Mouse (Mus musculus) 3134 (cell line): ENCODE measurements around the gene Phyhipl.
A peak's percentile ranks its signal among the peaks of the same experiment; 100 is the strongest.

Experiments used
- DNase-seq: peaks from one replicate; pipeline ENCODE4 v3.0.0-alpha.2; 2011; ENCODE audit warnings: low spot score; ENCODE audit not compliant: insufficient read length; ENCODE audit errors: extremely low read depth

Phyhipl gene

DNA sequence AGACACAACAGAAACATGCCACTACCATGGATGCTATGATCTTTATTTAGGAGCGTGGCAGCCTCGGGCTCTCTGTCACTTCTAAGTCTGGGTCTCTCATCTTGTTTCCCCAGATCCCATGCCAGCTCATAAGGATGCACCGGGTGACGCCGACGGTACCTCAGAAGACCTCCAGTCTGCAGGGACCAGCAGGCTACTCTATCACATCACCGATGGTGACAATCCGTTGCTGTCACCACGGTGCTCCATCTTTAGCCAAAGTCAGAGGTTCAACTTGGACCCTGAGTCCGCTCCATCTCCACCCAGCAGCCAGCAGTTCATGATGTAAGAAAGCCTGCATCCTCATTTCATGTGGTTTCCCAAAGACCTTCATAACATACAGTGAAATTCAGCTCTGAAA lies 121.2 kb downstream of the Phyhipl start:
- DNase-seq = no peak

DNA sequence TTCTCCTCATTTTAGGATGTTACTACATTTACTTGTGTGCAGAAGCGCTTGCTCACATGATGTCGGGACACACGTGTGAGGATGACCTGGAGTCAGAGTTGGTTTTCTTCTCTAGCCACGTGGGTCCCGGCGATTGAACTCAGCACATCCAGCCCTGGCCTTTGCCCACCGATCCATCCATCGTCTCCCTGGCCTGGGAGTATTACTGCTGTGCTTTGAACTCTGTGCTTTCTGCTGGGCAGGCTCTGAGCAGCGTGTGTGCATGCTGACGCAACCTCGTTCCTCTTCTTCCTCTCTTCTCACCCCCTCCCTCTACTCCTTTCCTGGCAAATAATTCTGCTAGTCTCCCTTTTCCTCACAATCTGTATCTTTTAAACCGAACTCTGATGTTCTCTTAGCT lies 121.8 kb downstream of the Phyhipl start:
- DNase-seq = no peak

DNA sequence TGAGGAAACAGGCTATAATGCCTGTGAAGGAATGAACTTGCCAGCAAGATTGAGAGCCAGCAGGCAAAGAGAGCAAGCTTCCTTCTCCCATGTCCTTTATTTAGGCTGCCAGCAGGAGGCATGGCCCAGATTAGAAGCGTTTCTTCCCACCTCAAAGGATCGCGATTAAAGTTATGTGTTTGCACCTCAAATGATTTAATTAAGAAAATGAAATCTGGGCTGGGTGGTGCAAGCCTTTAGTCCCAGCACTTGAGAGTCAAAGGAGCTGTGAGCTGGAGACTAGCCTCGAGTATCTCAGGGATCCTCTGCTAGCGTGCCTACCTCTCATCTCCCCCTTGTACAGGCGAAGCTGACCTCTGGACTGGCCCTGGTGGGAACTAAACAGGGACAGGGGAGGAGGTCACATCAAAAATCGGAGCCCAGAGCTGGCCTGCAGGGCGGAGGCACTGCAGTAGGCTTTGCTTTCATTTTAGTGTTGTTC lies 122.4 kb downstream of the Phyhipl start:
- no peak for DNase-seq

DNA sequence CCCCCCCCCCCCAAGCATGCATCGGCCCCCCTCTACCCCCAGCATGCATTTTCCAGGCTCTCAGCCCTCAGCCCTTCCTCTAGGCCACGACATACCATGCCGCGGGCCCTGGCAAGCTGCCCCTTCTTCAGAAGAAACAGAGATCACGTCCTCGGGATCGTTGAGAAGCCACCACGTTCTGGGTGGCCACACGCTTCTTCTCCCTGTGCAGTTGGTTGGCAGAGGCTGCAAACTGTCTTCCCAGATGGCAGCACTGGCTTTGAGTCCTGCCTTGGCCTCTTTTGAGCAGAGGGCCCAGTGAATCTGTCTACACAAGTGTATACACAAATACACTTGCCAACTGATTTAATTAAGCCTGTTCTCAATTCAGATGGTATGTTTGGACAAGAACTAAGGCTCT lies 123.5 kb downstream of the Phyhipl start:
- DNase-seq = no peak

DNA sequence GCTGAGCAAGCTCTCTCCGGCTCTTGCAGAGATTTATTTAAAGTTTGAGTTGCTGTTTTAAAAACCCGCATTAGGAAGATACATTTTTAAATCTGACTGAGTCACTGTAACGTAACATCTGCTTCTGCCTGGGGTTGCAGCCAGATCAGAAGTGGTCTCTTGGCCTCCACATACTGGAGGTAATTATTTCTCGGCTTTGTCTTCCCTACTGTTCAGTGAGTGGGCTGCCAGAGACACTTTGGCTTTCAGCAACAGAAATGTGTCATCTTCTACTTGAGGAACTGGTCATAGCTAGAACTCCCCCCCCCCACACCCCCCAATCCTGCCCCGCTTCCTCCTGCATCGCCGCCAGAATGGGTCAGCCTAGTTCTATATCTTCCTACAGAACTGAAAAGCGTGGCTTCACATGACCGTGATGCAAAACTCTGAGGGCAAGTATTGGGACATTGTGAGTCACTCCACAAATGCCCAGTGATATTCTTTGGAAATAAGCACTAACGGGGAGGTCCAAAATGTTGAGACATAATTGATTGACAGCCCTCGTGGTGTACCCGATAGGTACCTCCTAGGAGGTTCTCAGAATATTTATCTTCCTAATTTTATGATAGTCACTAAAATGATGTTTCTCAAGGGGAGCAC lies 125.5 kb downstream of the Phyhipl start:
- no peak for DNase-seq

DNA sequence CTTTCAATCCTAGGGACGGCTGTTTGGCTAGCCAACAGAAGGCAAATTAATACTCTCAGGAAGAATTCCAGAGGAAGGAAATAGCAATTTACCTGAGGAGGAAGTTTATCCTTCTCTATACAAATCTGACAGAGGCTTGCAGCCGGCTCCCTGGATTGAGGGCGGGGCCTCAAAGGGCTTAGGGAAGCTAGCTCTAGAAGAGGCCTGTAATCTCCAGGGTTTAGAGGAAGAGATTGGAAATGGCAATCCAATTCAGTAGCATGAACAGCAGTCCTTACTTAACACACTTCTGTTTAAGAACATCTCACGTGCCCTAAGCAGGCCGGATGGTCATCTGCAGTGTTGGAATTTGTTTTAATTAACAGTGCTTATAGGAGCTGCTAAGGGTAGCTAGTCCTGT lies 134.4 kb downstream of the Phyhipl start:
- no peak for DNase-seq

DNA sequence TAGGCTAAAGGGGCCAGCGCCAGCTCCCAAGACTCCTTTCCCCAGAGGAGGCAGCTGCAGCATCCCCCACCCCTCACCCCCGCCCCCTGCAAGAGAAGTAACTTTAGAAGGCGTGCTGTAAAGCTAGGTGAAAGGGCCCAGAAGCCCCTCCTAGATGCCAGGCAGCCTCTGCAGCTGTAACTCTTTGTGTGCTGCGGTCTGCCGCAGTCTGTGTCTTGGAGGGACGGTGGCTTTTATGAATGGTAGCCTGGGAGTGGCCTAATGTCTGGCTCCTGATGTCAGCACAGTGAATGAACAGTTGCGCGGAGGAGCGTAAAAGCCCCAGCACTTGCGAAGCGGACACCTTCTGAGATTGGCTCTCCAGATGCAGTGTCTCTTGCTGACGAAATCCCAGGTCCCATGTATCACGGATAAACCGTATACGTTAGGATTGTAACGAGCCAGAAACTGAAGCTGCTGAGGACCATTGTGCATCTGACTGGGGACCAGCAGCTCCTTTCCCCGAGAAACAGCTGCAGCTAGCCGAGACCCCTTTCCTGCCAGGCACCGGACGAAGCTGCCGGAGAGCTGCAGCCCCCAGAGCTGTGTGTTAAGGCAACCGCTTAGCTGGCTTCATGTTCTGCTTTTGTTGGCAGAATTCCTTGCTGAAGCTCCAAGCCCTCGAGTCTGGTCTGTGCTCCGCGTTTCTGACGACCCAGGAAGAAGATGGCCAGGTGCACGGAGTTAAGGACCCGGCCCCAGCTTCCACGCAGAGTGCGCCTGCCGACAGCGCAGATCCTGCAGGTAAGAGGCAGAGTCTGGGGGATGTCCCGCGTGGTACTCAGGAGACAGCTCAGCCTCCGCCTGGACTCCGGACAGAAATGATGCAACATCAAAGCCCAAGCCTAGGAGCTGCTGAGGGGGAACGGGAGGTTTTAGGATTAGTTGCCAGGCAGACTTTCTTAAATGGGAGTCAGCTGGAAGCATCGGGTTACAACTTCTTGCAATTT lies 135.3 kb downstream of the Phyhipl start:
- DNase-seq = peak; percentile 68

DNA sequence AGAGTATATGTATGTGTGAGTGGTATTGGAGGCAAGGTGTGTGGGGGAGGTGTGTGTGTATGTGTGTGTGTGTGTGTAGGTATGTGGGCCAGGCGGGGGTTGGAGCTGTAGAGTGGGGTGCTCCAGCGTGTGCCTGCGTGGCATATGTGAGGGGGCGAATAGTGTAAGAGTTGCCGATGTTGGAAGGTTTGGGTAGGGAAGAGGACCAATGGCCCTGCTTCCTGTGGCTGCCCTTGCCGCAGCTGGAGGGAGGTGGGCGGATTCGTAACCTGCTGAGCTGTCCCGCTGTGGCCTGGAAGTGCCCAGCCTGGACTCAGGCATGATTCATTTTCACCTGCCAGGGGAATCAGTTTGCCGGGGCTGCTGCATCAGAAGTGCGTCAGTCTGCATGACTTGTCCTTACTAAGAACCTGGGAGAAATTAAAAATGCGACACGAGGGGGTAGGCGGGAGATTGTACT lies 136.1 kb downstream of the Phyhipl start:
- peak; percentile 40 for DNase-seq

DNA sequence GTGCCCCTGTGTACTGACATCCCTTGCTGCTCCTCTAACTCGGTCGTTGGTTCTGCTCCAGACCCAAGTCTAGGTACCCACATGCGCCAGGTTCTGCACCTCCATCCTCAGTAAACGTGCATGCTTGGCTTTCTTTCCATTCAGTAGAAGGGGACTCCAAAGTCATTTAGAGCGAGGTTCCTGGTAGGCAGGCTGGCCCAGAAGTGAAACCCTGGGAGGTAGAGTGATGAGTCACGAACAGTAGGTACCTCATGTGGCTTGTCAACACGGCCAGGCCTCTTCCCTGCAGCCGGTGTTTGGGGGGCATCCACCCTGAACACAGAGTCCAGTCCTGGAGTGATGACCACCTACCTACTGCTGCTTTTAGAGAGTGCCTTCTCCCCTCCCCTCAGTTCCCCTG lies 139.1 kb downstream of the Phyhipl start:
- DNase-seq = no peak

DNA sequence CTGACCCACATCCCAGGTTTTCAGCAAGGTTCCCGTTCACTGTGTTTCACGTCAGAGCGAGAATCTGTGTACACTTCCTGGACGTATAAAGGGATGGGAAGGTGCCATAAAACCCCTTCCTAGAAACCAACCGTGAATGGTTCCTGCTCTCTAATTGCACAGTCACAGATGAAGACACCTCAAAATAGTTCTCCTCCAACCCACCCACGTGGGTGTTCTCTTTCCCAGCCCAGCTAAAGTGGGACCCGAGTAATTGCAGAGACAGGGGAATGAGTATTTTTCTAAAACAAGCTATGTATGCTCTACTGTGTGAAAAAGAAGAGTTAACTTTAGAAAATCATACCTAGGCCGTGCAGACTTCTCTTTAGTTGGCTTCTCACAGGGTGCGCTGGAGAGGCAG lies 140.9 kb downstream of the Phyhipl start:
- DNase-seq = no peak

DNA sequence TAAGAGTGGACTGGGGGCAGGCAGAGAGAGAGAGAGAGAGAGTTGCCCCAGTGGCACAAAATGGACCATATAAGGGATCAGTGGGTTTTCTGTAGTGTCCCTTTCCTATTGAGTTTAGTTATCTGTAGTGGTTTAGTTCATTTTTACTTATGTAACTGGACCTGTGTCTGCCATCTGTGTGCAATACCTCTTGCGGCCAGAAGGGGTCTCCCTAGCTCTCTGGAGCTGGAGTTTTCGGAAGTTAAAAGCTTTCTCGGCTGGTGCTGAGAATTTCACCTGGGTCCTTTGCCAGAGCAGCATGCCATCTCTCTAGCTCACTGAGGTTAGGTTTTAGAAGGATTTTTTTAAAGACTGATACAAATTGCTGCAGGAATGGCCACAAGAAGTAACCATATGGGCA lies 147.9 kb downstream of the Phyhipl start:
- DNase-seq = no peak
